Mouse (Mus musculus): ENCODE data around the gene Taf13.

Taf13 gene

DNA sequence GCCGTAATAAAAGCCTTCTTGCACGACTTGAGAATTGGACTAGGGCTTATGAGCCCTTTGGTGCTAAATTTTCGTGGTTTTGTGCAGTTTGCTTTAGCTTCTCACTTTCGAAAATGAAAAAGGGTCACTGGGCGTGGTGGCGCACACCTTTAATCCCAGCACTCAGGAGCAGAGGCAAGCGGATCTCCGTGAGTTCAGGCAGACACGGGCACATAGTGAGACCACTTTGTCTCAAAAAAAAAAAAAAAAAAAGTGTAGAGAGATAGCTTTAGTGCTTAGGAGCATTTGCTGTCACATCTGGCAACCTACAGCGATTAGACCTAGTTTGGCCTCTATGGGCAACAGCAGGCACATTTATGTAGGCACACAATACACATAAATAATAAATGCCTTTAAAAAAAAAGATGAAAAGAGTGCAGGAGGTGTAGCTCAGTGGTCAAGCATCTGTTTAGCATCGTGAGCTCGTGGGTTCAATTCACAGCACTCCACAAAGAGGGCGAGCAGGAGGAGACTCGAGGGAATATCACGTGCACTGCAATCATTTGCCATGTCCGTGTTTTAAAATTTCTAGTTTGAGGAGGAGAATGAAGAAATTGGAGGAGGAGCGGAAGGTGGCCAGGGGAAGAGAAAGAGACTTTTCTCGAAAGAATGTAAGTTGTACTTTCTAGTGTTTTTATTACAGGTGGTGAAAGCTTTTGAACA, 962 bp downstream of the Taf13 start:
- no peak for DNase-seq (ENCODE audit: low spot score)

DNA sequence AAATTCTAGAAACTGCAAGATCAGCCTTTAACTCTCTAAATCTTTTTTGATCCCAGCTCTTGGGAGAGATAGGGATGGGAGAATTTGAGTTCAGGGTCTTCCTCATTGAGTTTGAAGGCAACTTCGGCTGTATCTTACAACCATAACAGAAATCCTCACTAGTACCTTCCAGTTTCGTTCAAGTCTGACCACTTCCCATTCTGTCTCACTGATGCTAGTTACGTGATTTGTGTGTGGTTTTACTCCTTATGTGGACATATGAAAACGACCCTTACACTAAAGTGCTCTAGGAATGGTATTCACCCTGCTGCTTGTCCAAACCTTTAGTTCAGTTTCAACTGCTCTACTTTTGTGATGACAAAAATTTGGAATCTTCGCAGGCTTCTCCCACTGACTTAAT, 2.5 kb downstream of the Taf13 start:
- DNase-seq (ENCODE audit: low spot score) = no peak

DNA sequence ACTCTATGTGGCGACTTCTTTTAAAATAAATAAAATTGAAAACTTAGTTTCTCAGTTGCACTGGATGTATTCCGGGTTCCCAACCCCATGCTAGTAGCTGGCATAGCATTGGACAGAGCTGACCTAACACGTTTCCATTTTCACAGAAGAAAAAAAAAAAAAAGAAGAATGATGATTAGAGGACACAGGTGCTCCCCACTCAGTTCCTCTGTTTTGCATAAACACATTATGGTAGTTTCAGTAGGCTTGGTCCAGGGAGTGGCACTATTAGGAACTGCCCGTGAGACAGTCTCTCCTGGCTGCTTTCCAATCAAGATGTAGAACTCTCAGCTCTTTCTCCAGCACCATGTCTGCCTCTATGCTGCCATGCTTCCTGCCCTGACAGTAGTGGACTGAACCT, 13.1 kb downstream of the Taf13 start:
- DNase-seq (ENCODE audit: low spot score) = no peak

DNA sequence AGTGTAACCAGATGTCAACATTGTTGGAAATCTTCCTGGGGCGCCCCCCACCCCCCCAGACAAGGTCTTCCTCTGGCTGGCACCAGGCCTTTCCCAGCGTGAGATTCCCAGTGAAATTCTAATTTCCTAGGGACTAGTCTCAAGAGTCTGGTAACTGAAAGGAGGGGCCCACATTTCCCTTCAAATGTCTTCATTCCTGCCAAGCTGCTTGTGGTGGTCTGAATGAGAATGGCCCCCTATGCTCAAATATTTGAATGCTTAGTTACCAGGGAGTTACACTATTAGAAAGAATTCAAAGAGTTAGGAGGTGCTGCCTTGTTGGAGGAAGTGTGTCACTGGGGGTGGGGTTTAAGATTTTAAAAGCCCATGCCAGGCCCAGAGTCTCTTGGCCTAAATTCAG, 16.9 kb downstream of the Taf13 start:
- DNase-seq (ENCODE audit: low spot score) = no peak

DNA sequence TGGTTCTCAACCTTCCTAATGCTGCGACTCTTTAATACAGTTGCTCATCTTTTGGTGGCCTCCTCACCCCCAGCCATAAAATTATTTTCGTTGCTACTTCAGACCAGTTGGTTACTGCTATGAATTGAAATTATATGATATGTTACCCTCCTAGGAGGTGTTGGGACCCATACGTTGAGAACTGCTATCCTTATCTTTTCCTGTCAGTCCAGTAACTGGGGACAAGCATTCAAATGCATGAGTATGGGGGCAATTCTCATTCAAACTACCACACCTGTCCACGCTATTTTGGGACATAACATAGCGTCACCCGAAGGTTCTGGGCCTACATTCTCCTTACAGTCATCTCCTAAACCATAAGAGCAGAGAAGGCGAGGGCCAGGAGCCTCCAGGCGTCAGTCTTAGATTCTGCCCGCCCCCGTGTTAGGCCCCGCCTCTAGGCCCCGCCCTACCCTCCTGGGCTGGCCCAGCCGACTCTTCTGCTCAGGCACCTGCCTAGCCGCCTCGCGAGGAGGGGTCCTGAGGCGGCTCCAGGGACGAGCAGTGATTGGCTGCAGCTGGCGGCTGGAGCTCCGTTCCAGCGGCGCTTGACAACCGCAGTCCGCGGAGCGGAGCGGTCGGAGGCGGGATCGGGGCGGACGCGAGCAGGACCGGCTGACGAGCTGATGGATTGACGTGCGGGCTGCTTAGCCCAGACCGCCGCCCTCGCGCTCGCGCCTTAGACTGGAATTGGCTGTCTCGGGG, 19.5 kb downstream of the Taf13 start, which contains the start of gene Wdr47:
Gene Wdr47, plus strand, starts transcription at position 494 of the 744 bp plus-strand sequence.
- peak; percentile 95 for DNase-seq (ENCODE audit: low spot score)

DNA sequence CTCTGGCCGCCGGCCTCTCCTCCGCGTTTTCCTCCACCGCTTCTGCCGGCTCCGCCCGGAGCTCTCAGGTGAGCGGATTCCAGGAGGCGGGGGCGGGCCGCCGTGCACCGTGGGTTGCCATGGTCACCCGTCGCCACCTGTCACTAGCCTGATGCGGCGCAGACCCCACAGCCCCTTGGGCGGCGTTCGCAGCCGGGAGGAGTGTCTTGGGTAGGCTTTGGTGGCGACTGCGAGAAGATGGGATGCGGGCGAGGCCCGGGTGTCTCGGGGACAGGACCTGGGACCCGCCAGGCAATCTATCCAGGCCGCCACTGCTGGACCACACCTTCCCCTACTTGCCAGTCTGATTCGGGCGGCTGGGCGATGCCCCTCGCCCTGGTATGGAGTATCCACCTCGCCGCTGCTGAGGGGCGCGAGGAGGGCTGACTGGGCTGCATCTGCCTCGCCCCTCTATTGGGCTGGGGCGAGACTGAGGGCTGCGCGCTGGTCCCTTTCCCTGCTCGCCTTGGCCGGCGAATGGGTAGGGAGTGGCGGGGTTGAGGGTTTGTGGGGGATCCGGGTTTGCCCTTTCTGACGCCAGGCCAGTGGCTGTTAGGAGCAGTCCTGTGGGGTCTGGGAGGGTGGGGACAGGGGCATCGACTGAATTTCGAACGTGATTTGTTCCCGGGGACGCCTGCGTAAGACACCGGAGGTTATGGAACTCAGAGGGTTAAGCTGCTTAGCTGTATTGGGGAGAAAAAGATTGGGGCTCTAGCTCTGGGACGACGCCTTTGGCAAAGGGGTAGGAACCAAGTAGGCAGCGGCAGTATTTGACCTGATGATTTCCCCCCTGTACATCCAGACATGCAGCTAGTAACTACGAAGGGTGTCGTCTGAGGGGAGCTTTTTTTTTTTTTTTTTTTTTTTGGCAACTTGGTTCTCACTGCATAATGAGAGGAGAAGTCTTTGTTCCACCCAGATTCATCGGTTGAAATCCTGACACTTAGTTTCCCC, 20.3 kb downstream of the Taf13 start:
- no peak for DNase-seq (ENCODE audit: low spot score)

DNA sequence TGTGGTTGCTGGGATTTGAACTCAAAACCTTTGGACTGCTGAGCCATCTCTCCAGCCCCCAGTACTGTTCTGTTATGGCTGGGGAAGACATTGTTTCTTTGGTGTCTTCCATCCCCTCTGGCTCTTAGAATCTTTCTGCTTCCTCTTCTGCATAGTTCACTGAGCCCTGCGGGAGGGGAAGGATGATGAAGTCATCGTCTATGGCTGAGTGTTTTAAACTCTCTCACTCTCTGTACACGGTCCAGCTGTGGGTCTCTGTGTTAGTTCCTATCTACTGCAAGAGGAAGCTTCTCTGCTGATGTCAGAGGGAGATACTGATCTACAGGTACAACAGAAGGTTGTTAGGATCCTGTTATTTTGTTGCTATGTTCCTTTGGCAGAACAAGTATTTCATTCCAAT, 37.4 kb downstream of the Taf13 start:
- DNase-seq (ENCODE audit: low spot score) = no peak
